Mouse (Mus musculus) limb, embryonic 14.5 days (tissue): ENCODE data around the gene E2f1. TPM values are rescaled to one million over a fixed set of nuclear protein-coding genes. Genes with fewer than 3 reads are reported as not detected.

Experiments used
- ATAC-seq: fragments of 200-750 bp; cut with Nextera tagmentation; 2 replicates; pipeline ENCODE4 v1.8.0; 2017; ENCODE audit warnings: low read depth, moderate number of reproducible peaks, moderate TSS enrichment; ENCODE audit not compliant: low FRiP score
- DNase-seq: peaks from one replicate; pipeline ENCODE4 v3.0.0-alpha.2; 2015; ENCODE audit warnings: low spot score
- H3K27ac ChIP-seq: fragments of 300-500 bp; sonication (generic); replicated peaks from 2 replicates; pipeline ENCODE4 v1.5.1; 2014; ENCODE audit warnings: low read depth, mild to moderate bottlenecking, low read length, moderate library complexity, mixed read lengths
- H3K27me3 ChIP-seq: fragments of 300-500 bp; sonication (generic); 2 replicates; pipeline ENCODE4 v1.6.1; 2014; ENCODE audit warnings: low read length, mixed read lengths; ENCODE audit not compliant: control insufficient read depth, insufficient read depth
- H3K36me3 ChIP-seq: fragments of 300-500 bp; sonication (generic); 2 replicates; pipeline ENCODE4 v1.6.1; 2014; ENCODE audit warnings: mild to moderate bottlenecking, low read length, moderate library complexity, mixed read lengths; ENCODE audit not compliant: control insufficient read depth, insufficient read depth
- H3K4me1 ChIP-seq: fragments of 300-500 bp; sonication (generic); 2 replicates; pipeline ENCODE4 v1.6.1; 2014; ENCODE audit warnings: antibody characterized with exemption, low read length, mixed read lengths; ENCODE audit not compliant: control insufficient read depth, insufficient read depth
- H3K4me2 ChIP-seq: fragments of 300-500 bp; sonication (generic); replicated peaks from 2 replicates; pipeline ENCODE4 v1.6.1; 2014; ENCODE audit warnings: low read depth, mild to moderate bottlenecking, low read length, moderate library complexity; ENCODE audit not compliant: severe bottlenecking
- H3K4me3 ChIP-seq: fragments of 300-500 bp; sonication (generic); replicated peaks from 2 replicates; pipeline ENCODE4 v1.5.1; 2014; ENCODE audit warnings: low read length
- H3K9ac ChIP-seq: fragments of 300-500 bp; sonication (generic); 2 replicates; pipeline ENCODE4 v1.6.1; 2014; ENCODE audit warnings: mild to moderate bottlenecking, low read depth, low read length, moderate library complexity; ENCODE audit not compliant: severe bottlenecking
- H3K9me3 ChIP-seq: fragments of 300-500 bp; sonication (generic); 2 replicates; pipeline ENCODE4 v1.6.1; 2016; ENCODE audit warnings: low read length; ENCODE audit not compliant: control insufficient read depth
- POLR2A ChIP-seq: fragments of 200-500 bp; IDR thresholded peaks from 2 replicates; pipeline ENCODE4 v1.8.0; 2012; ENCODE audit warnings: inconsistent platforms, mild to moderate bottlenecking, moderate library complexity, borderline replicate concordance; ENCODE audit not compliant: insufficient read depth, insufficient read length; ENCODE audit errors: extremely low read depth
- WGBS: fragments of 180-500 bp; shearing (Covaris S2); extraction: QIAGEN DNeasy Blood & Tissue Kit; methylation state at CpG from one replicate; pipeline ENCODE4 v1.1.7; 2014; 5-methylcytosine and 5-hydroxymethylcytosine counted together
- polyA plus RNA-seq, 2 experiments: library from polyadenylated mRNA; depleted of rRNA in 1 of 2; stranded (reverse) in 1 of 2; unstranded in 1 of 2; fragments of >200 nt; fragmentation: Nextera tagmentation in 1 of 2; extraction: Ambion mirVana in 1 of 2; gene quantifications; 2 replicates each; pipeline versions ENCODE4 v1.2.1 to v1.2.3; 2012 to 2014

E2f1 gene
- polyA plus RNA-seq, 2 experiments = 9.4 to 38.3 TPM

DNA sequence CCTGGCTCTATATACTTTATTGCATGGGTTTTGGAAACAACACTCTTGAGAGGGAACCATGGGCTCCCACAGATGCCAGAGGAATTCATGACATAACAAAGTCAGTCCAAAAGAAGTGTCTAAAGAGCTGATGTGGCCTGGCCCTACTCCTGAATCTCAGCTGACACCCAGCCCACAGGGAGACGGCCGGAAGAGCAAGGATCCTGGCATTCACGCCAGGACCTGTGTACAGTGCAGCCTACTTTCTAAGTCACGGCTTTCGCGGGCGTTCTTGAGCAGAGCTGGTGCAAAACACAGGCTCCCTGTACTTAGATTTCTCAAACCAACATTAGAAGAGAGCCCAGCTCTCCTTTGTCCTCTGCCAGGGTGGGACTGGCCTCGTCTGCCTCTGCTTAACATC lies 10.9 kb upstream of the E2f1 start:
- 0 out of 2 replicates have a peak, but pooled peaks cover 5% of the 10 kb centered on the region for H3K4me1 ChIP-seq
- TF ChIP-seq POLR2A = no peak
- H3K4me3 ChIP-seq = no peak overlapping the region
- H3K27me3 ChIP-seq = no peaks in the 10 kb centered on the region
- ATAC-seq (no peak), DNase-seq (no peak)
- H3K4me2 ChIP-seq = no peak overlapping the region
- H3K27ac ChIP-seq = no peak overlapping the region
- 78% methylated on average over 8 of the region's 8 CpGs for WGBS
- H3K36me3 ChIP-seq = no peaks in the 10 kb centered on the region
- H3K9ac ChIP-seq = no peak overlapping the region
- no peaks in the 10 kb centered on the region for H3K9me3 ChIP-seq

- no peak for TF ChIP-seq POLR2A
- H3K9ac ChIP-seq = no peak overlapping the region
- H3K4me1 ChIP-seq = no peaks in the 10 kb centered on the region
- H3K4me2 ChIP-seq = no peak overlapping the region
- H3K27ac ChIP-seq = no peak overlapping the region
- DNase-seq = no peak
- no peaks in the 10 kb centered on the region for H3K36me3 ChIP-seq
- no peaks in the 10 kb centered on the region for H3K9me3 ChIP-seq
- WGBS = 82% methylated on average over 6 of the region's 6 CpGs
- no peak overlapping the region for H3K4me3 ChIP-seq
- no peaks in the 10 kb centered on the region for H3K27me3 ChIP-seq
- no peak for ATAC-seq
Measured at GRCm38 (mm10) chr2:154577744-154578067, 8.0 kb upstream of the E2f1 start.

- Histone ChIP-seq H3K4me3 (no peak overlapping the region), H3K9me3 (no peaks in the 10 kb centered on the region), H3K36me3 (no peaks in the 10 kb centered on the region), H3K27me3 (no peaks in the 10 kb centered on the region), H3K4me1 (no peaks in the 10 kb centered on the region), H3K9ac (no peak overlapping the region), H3K4me2 (no peak overlapping the region), H3K27ac (no peak overlapping the region)
- WGBS = 56% methylated on average over 12 of the region's 12 CpGs
- DNase-seq = no peak
- no peak for TF ChIP-seq POLR2A
- ATAC-seq = no peak
Measured at GRCm38 (mm10) chr2:154576876-154577743, 7.4 kb upstream of the E2f1 start.

DNA sequence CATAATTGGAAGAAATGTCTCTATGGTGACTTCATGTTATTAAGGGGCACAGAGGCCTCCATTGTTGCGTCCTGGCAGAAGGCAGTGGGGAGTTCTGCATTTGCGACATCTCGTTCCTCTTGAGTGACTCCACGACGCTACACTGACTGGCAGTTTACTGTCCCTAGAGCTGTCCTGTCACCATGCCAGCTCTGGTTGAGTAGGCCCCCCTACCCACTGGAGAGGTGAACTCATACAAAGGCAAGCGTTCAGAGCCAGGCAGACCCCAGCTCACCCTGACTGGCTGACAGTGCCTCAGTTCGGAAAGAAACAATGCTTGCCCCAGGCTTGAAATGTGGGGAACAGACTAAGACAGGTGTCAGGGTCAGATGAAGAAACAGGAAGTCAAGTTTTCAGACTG lies 4.6 kb upstream of the E2f1 start:
- no peak overlapping the region for H3K9ac ChIP-seq
- TF ChIP-seq POLR2A = no peak
- H3K4me3 ChIP-seq = no peak overlapping the region
- H3K27ac ChIP-seq = no peak overlapping the region
- no peaks in the 10 kb centered on the region for H3K36me3 ChIP-seq
- no peaks in the 10 kb centered on the region for H3K27me3 ChIP-seq
- WGBS = 73% methylated on average over 7 of the region's 7 CpGs
- H3K4me2 ChIP-seq = no peak overlapping the region
- DNase-seq = no peak
- ATAC-seq = no peak
- peaks cover 6% of the 10 kb centered on the region; the same call in 1 of the 2 replicates for H3K4me1 ChIP-seq
- H3K9me3 ChIP-seq = no peaks in the 10 kb centered on the region

DNA sequence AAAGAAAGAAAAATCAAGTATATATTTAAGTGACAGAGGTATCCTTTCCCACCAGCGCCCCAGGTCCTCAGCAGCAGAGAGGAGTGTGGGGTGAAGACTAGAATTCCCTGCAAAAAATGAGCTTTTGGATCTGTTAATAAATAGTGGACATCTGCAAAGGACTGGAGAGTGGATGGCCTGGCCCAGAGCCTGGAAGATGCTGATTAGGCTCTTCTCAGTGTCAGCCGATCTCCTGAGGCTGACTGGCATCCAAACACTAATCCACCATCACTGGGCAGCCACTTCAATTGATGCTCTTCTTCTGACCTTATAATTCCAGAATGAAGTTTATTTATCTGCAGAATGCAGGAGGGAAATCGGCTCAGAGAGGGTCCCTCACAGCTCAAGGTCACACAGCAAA lies 3.3 kb upstream of the E2f1 start:
- H3K4me3 ChIP-seq = no peak overlapping the region
- DNase-seq (no peak), ATAC-seq (no peak)
- no peak for TF ChIP-seq POLR2A
- no peaks in the 10 kb centered on the region for H3K36me3 ChIP-seq
- H3K4me2 ChIP-seq = no peak overlapping the region
- peaks cover 16% of the 10 kb centered on the region for H3K4me1 ChIP-seq
- 81% methylated on average over 3 of the region's 3 CpGs for WGBS
- no peaks in the 10 kb centered on the region for H3K9me3 ChIP-seq
- H3K9ac ChIP-seq = no peak overlapping the region
- no peak overlapping the region for H3K27ac ChIP-seq
- no peaks in the 10 kb centered on the region for H3K27me3 ChIP-seq
